Mouse (Mus musculus) right cerebral cortex, postnatal 14 days (tissue): ENCODE data around the gene Srgap1.

Experiments used
- DNase-seq: peaks from one replicate; pipeline ENCODE4 v3.0.0; 2022

The Srgap1 gene

DNA sequence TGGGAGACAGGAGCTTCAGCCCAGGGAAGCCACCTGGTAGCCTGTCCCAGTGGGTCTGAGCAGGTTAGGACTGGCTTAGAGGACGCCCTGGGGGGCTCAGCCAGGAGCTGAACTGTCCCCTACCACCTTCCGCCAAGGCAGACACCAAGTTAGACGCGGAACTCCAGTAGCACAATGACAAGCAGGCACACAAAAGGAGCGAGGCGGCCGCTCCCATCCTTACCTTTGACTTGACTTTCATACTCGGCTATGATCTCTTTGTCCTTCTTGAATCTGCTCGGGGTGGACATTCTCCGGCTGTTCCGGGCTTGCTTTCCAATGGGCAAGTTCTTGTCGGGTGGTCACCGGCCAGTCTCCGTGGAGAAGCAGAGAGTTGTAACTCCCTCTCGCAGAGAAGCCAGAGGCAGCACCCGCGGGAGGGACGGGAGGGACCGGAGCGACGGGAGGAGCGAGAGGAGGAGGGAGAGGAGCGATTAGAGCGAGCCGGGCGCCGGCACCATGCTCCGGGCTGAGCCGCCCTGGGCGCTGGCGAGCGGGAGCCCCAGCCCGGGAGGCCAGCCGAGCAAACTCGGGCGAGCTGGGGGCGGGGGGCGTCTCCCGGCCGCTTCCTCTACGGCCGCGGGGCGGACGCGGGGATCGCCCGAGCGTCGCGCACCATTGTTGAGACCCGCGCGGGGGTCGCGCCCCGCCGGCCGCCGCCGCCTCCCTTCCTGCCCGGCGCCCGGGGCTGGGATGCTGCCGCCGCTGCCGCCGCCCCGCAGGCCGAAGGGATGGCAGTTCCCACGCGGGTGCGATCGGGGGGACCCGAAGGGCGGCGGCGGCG is at the start of gene Srgap1:
TSS of gene Srgap1 (minus strand) at position 412 of the 823 bp plus-strand sequence.
- DNase-seq = peak; percentile 45

GRCm38 (mm10) chr10:122096462-122096979 is 49.4 kb upstream of the Srgap1 start:
- no peak for DNase-seq

DNA sequence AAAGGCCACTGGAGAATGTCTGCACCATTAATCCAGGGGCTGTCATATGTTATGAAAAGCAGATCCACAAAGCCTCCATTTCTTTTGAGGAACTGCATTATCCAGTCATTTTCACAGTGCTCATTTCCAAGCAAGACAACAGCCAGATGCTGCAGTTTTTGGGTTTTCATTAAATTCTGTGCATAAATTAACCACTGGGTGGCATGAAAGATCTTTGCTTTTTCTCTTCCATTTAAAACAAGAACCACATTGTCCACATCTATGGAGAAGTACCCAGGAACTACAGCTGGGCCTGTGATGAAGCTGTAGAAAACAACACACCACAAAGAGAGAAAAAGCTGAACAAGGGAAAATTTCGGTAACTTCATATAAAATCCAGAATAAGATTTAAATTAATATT is 43.4 kb upstream of the Srgap1 start:
- DNase-seq = no peak

- no peak for DNase-seq
These were observed 34.2 kb upstream of the Srgap1 start for GRCm38 (mm10) chr10:122081352-122081751.

DNA sequence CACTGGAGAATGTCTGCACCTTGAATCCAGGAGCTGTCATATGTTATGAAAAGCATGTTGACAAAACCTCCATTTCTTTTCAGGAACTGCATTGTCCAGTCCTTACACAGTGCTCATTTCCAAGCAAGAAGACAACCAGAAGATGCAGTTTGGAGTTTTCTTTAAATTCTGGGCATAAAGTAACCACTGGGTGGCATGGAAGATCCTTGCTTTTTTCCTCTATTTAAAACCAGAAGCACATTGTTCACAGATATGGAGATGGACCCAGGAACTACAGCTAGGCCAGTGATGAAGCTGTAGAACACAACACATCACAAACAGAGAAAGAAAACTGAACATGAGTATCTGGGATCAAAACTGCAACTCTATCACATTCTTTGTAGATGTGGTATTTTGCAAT is 22.0 kb upstream of the Srgap1 start:
- DNase-seq = no peak

DNA sequence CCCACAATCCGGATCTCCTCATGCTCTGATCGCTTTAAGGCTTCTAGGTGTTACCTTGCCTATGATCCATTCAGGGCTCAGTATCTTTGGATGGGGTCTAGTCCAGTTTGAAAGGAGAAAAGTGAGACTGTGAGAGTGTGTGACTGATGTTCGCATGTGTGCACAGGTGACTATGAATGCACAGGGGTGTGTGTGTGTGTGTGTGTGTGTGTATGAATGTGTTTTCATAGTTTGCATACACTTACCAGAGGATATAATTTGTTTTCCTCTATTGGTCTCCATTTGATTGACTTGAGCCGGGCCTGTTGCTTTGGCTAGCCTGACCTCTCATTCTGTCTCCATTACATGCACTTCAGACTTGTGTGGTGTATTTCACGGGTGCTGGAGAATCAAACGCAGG is 8.7 kb upstream of the Srgap1 start:
- DNase-seq = no peak

DNA sequence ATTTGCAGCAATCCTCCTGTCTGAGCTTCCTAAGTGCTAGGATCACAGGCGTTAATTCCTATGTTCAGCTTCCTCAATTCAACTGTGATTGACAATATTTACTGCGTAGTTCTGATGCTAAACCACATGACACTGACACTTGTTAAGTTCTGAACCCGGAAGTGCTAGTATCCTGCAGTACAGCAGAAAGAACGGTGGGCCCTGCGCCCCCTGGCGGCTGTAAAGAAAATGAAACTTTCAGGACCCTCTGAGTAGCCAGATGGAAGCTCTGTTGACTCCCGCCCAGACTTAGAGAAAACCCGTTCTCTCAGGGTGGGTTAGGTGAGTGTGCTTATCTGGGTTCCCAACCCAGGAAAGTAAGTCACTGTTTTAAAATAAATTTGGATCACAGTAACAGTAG is 7.4 kb upstream of the Srgap1 start:
- DNase-seq = peak; percentile 43

GRCm38 (mm10) chr10:122051831-122052230 is 4.7 kb upstream of the Srgap1 start:
- DNase-seq = peak; percentile 86

DNA sequence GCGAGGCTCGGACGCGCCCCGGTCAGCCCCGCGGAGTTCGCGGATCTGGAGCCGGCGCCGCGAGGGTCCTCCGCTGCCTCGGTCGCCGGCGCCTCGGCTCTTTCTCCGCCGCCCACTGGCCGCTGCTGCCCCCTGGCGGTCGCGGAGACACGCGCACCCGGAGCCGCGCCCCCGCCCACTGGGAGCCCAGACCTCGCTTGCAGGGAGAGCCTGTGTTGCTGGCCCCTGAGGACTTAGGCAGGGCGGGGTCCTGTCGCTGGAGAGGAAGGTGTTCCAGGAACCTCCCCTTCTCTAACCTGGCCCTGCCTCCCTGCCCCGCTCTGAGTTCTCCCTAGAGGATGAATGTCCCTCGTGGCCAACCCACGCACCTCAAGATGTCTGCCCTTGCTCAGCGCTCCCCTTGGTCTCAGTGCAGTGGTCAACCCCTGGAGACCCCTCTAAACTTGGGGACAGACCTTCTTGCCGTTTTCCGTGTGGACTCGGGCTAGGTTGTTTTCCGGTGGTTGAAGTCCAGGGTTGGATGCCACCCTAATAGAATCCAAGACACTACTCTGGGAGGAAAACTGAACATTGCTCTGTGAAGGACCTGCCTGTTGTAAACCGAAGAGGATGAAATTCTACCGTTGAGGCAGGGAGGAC is 731 bp upstream of the Srgap1 start:
- DNase-seq = peak; percentile 83

- DNase-seq = no peak
These were observed 608 bp downstream of the Srgap1 start for GRCm38 (mm10) chr10:122046511-122046903.

GRCm38 (mm10) chr10:122045946-122046345 is 1.2 kb downstream of the Srgap1 start:
- DNase-seq = no peak

GRCm38 (mm10) chr10:122044926-122045325 is 2.2 kb downstream of the Srgap1 start:
- DNase-seq = no peak

DNA sequence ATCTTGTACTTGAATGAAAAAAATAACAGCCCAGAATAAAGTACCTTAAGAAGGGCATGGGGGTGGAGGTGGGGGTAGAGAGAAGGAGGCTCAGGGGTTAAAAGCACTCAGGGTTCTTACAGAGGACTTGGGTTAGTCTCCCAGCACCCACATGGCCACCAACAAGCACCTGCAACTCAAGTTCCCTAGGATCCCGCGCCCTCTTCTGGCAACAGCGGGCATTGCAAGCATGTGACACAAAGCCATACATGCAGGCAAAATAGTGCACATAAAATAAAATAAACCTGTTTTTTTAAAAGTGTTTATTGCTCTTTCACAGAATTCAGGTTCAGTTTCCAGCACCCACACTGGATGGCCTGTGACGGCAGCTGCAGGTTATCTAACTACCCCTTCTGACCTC is 6.7 kb downstream of the Srgap1 start:
- peak; percentile 19 for DNase-seq

- no peak for DNase-seq
These were observed 7.5 kb downstream of the Srgap1 start for GRCm38 (mm10) chr10:122039566-122039965.

DNA sequence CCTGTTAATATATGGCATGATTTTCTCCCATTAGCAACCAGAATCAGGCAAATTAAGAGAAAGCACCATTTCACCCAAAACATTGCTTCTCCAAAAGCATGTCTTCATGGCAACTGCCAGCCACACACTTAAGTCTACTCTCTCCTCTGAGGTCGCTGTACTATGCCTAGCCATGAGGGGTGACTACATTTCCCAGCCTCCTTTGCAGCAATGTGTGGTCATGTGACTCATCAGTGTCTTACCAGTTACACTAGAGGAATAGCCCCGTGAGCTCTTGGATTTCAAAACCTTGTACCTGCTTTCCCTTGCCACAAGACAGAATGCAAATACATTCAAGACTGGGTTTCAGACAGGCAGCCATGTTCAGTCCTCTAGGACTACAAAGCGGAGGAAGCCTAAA is 8.6 kb downstream of the Srgap1 start:
- no peak for DNase-seq

DNA sequence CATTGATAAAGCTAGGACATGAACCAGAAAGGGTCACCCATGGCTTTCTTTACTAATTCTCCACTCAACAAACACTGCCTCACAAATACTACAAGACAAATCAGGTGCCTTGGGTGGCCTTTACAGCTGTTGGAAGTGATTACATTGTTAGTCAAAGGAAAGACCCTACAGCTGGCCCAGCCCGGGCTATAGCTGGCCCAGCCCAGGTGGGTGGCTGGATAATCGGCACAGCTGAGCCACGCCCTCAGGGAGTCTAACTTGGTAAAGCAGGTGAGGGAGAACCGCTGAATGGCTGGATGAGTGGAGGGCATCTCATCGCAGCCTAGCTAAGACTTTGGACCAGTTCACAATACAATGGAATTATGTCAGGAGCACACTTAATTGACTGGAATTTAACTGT is 13.8 kb downstream of the Srgap1 start:
- DNase-seq = no peak

DNA sequence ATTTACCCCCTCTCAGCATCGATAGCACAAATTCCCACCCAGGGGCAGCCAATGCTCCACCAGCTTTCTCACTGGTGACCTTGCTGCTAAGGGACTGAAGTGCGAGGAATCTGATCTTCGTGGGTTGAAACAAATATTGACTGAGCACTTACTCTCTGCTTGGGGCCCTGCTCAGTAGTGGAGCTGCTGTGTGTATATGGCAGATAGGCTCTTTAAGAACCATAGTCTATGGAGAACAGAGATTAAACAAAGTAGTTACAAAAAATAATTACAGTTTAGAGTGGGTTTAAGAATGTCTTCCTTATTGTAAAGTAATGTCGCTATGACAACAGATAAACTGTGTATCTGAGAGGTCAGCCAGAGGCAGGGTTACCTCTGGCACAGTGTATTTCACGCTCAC is 16.7 kb downstream of the Srgap1 start:
- no peak for DNase-seq

DNA sequence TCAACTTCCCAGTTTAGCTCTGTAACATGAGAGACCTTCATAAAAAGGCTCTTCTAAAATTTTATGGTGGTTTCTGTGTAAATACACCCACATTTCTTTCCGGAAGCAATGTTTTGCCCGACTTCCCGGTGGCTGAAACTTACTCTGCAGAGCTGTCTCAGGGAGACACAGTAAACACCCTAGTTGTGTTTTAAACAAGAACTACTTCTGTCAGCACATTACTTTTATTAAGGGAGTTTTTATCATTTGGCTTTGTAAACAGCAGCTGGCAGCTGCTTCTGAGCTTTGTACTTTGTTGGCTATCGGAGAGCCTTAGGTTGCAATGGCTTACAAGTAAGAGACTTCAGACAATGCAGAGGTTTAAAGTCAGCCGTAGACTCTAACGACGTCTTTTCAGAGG is 17.4 kb downstream of the Srgap1 start:
- no peak for DNase-seq

DNA sequence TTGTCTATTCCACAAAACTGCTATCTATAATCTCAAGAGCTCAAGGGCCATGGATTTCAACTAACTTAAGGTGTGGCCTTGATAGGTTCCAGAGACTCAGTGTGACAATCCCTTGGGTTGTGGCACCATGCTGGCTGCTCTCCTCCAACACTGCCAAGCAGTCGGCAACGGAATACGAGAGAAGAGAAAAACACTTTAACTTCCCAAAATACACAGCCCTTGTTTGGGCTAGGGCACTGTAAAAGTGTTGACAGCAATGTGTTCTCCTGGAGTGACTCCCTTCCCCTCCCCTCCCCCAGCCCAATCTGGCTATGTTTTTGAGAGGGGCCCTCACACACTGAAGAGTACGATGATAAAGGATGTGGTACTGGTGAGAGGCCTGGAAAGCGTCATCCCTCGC is 21.9 kb downstream of the Srgap1 start:
- no peak for DNase-seq

- DNase-seq = no peak
These were observed 26.2 kb downstream of the Srgap1 start for GRCm38 (mm10) chr10:122020906-122021305.

DNA sequence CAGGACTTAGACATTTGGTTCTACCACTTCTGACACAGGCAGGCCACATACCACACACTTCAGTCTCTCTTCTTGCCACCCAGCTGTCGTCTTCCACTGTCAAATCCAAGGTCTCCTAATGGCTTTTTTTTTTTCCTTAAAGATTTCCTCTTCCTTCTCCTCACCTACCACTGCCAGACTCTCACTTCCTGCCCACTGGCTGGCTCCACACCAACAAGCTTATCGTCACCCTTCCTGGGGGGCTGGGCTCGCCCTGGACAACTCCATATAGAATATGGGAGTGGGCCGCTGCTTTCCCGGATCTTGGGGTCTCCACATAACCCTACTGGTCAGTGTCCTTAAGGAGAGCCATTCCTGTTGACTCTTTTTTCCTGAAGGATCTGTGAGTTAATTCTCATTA is 26.9 kb downstream of the Srgap1 start:
- DNase-seq = no peak

DNA sequence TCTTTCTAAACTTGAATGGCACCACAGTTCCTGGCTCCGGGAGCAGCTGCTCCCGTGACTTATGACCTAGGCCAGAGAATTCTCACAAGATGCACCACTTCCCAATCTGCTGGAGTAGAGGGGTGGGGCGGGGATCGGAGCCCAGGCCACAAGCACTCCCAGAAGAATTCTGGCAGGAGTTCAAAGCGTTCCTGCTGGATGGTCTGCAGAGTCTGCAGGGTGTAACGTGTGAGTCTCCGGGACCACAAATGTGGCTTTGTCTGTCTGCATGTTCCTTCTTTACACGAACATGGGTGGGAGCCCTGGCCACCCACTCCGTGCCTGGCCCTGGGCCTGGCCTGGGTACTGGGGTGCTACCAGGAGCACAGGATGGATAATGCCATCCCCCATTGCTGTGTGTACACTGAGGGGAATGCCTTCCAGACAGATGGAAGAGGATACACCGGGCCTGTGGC is 28.5 kb downstream of the Srgap1 start:
- DNase-seq = no peak

GRCm38 (mm10) chr10:122017743-122018142 is 29.4 kb downstream of the Srgap1 start:
- DNase-seq = no peak

GRCm38 (mm10) chr10:122017063-122017462 is 30.1 kb downstream of the Srgap1 start:
- DNase-seq = no peak
